Mouse (Mus musculus) neural tube, embryonic 12.5 days (tissue): ENCODE measurements around the gene Vmn1r220. TPM values are rescaled to one million over a fixed set of nuclear protein-coding genes. Genes with fewer than 3 reads are reported as not detected.
"Not testable (repeated sequence)": the region's sequence is repeated elsewhere in the genome, so short reads cannot be mapped to it uniquely, and the experiment has no call there.

Experiments used
- ATAC-seq: fragments of 200-750 bp; cut with Nextera tagmentation; 2 replicates; pipeline ENCODE4 v1.8.0; 2017; ENCODE audit warnings: low read depth, mild to moderate bottlenecking, moderate TSS enrichment, moderate library complexity; ENCODE audit not compliant: low FRiP score
- H3K27ac ChIP-seq: fragments of 300-500 bp; sonication (generic); 2 replicates; pipeline ENCODE4 v1.5.1; 2016
- H3K27me3 ChIP-seq: fragments of 300-500 bp; sonication (generic); replicated peaks from 2 replicates; pipeline ENCODE4 v1.6.1; 2016; ENCODE audit warnings: mild to moderate bottlenecking
- H3K36me3 ChIP-seq: fragments of 300-500 bp; sonication (generic); 2 replicates; pipeline ENCODE4 v1.6.1; 2016; ENCODE audit warnings: mild to moderate bottlenecking
- H3K4me1 ChIP-seq: fragments of 300-500 bp; sonication (generic); 2 replicates; pipeline ENCODE4 v1.6.1; 2016
- H3K4me2 ChIP-seq: fragments of 300-500 bp; sonication (generic); replicated peaks from 2 replicates; pipeline ENCODE4 v1.6.1; 2016; ENCODE audit warnings: mild to moderate bottlenecking
- H3K4me3 ChIP-seq: fragments of 300-500 bp; sonication (generic); 2 replicates; pipeline ENCODE4 v1.5.1; 2016
- H3K9ac ChIP-seq: fragments of 300-500 bp; sonication (generic); 2 replicates; pipeline ENCODE4 v1.6.1; 2016; ENCODE audit warnings: mild to moderate bottlenecking
- H3K9me3 ChIP-seq: fragments of 300-500 bp; sonication (generic); 2 replicates; pipeline ENCODE4 v1.6.1; 2016; ENCODE audit warnings: mild to moderate bottlenecking
- WGBS: fragments of 180-500 bp; shearing (Covaris S2); methylation state at CpG from one replicate; pipeline ENCODE4 v1.1.7; 2016; 5-methylcytosine and 5-hydroxymethylcytosine counted together
- polyA plus RNA-seq: library from polyadenylated mRNA; unstranded; fragments of >200 nt; fragmentation: Nextera tagmentation; extraction: Ambion mirVana; gene quantifications from 2 replicates; pipeline ENCODE4 v1.2.1, GENCODE M21; 2016

Gene Vmn1r220
- not detected in 2 replicates for polyA plus RNA-seq

GRCm38 (mm10) chr13:23187875-23188274 is at the start of gene Vmn1r220:
TSS of gene Vmn1r220 (minus strand) at chr13:23187975.
- Histone ChIP-seq H3K27ac (no peak within 1 kb of the TSS), H3K4me3 (no peak within 1 kb of the TSS), H3K36me3 (no peaks in the 10 kb centered on the region), H3K4me1 (no peaks in the 10 kb centered on the region), H3K27me3 (no peaks in the 10 kb centered on the region), H3K9me3 (no peaks in the 10 kb centered on the region), H3K9ac (no peak within 1 kb of the TSS), H3K4me2 (no peak within 1 kb of the TSS)
- ATAC-seq = no peak
- WGBS = 91% methylated on average over 2 of the region's 2 CpGs

- not testable (repeated sequence) for H3K9ac ChIP-seq, ATAC-seq, H3K4me1 ChIP-seq, H3K4me3 ChIP-seq, H3K9me3 ChIP-seq, H3K36me3 ChIP-seq, H3K4me2 ChIP-seq, H3K27ac ChIP-seq, H3K27me3 ChIP-seq
Observed at GRCm38 (mm10) chr13:23235847-23236246, 48.1 kb upstream of the Vmn1r220 start, which contains the start of gene Vmn1r222. TSS of gene Vmn1r222 (minus strand) at chr13:23235947.

- ATAC-seq = not testable (repeated sequence)
- WGBS = 90% methylated on average over 2 of the region's 2 CpGs
Observed at GRCm38 (mm10) chr13:23213827-23214226, 26.1 kb upstream of the Vmn1r220 start, which contains the start of gene Vmn1r221. TSS of gene Vmn1r221 (plus strand) at chr13:23214127.

DNA sequence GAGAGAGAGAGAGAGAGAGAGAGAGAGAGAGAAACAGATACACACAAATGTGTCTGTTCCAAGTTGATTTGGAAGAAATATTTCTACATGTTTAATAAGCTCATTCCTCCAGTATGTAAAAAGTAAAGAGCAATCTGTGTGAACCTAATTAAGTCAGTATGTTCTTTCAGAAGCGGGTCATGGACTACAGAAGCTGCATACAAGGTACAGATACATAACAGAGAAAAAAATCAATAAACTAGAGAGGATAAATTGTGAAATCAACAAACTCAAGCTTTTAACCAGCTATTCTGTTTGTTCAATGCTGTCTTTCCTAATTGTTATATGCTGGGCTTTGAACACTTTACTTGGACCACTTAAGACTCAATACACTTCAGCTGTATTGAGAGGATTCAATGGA is 16.1 kb upstream of the Vmn1r220 start:
- not testable (repeated sequence) for ATAC-seq, H3K4me2 ChIP-seq
- 90% methylated on average over 1 of the region's 1 CpGs for WGBS

More at GRCm38 (mm10) chr13:23213827-23214226, 26.1 kb upstream of the Vmn1r220 start, which contains the start of gene Vmn1r221:
- H3K9ac ChIP-seq, H3K27me3 ChIP-seq, H3K4me3 ChIP-seq, H3K36me3 ChIP-seq, H3K4me1 ChIP-seq, H3K27ac ChIP-seq, H3K9me3 ChIP-seq, H3K4me2 ChIP-seq: not testable (repeated sequence)

GRCm38 (mm10) chr13:23166471-23166870 is 21.3 kb downstream of the Vmn1r220 start:
- not testable (repeated sequence) for H3K4me2 ChIP-seq, H3K9me3 ChIP-seq, ATAC-seq, H3K27me3 ChIP-seq, H3K4me3 ChIP-seq, H3K9ac ChIP-seq, H3K4me1 ChIP-seq, H3K36me3 ChIP-seq, H3K27ac ChIP-seq
- WGBS = 90% methylated on average over 4 of the region's 4 CpGs

More for the DNA sequence above, 16.1 kb upstream of the Vmn1r220 start:
- not testable (repeated sequence) for H3K27me3 ChIP-seq, H3K9me3 ChIP-seq, H3K4me3 ChIP-seq, H3K27ac ChIP-seq, H3K36me3 ChIP-seq, H3K4me1 ChIP-seq, H3K9ac ChIP-seq

- H3K4me1 ChIP-seq = no peaks in the 10 kb centered on the region
- H3K27me3 ChIP-seq = no peaks in the 10 kb centered on the region
- H3K4me2 ChIP-seq = no peak within 1 kb of the TSS
- H3K9me3 ChIP-seq = no peaks in the 10 kb centered on the region
- H3K4me3 ChIP-seq = no peak within 1 kb of the TSS
- no peaks in the 10 kb centered on the region for H3K36me3 ChIP-seq
- ATAC-seq = no peak
- 89% methylated on average over 4 of the region's 4 CpGs for WGBS
- H3K9ac ChIP-seq = no peak within 1 kb of the TSS
- H3K27ac ChIP-seq = no peak within 1 kb of the TSS
Observed at GRCm38 (mm10) chr13:23159012-23159411, 28.8 kb downstream of the Vmn1r220 start, which contains the start of gene Vmn1r219. TSS of gene Vmn1r219 (plus strand) at chr13:23159312.

DNA sequence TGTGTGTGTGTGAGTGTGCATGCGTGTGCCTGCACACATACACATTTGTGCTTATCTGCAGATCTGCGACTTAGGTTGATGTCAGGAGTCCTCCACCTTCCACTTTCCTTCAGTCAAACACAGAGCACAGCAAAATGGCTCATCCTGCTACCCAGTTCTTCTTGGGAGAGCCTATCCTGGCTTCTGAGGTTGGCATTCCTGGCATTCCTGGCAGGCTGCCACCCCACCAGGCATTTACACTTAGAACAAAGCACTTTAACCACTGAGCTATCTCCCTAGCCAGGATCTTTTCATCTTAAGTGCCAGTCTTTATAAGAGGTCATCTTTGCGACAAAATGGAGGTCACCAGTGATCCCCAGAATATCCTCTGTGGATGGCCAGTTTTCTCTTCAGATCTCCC is 29.9 kb downstream of the Vmn1r220 start:
- Histone ChIP-seq H3K27ac (no peak overlapping the region), H3K4me2 (no peak overlapping the region), H3K27me3 (no peaks in the 10 kb centered on the region), H3K9ac (no peak overlapping the region), H3K4me3 (no peak overlapping the region), H3K36me3 (no peaks in the 10 kb centered on the region), H3K9me3 (no peaks in the 10 kb centered on the region), H3K4me1 (no peaks in the 10 kb centered on the region)
- 85% methylated on average over 3 of the region's 3 CpGs for WGBS
- ATAC-seq = no peak

DNA sequence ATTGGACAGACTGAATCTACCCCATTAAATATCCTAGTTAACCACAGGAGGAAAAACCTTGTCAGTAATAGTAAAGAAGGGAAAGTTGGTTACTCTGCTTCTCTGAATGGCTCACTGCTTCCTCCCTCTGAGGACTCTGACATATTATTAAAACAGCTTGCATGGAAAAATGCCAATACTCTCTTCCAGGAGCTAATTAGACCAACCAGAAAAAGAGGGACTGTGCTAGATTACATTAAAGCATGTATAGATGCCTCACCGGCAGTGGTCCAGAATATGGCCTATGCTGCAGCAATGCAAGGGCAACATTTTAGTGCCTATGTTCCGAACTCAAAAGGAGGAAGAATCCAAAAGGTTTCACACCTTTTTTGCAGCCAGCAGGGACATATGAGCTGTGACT is 48.9 kb downstream of the Vmn1r220 start:
- H3K4me3 ChIP-seq = no peak overlapping the region
- no peak overlapping the region for H3K9ac ChIP-seq
- no peak overlapping the region for H3K4me2 ChIP-seq
- H3K27ac ChIP-seq = no peak overlapping the region
- ATAC-seq = no peak
- no peaks in the 10 kb centered on the region for H3K27me3 ChIP-seq
- no peaks in the 10 kb centered on the region for H3K9me3 ChIP-seq
- 90% methylated on average over 2 of the region's 2 CpGs for WGBS
- H3K4me1 ChIP-seq = no peaks in the 10 kb centered on the region
- H3K36me3 ChIP-seq = no peaks in the 10 kb centered on the region

DNA sequence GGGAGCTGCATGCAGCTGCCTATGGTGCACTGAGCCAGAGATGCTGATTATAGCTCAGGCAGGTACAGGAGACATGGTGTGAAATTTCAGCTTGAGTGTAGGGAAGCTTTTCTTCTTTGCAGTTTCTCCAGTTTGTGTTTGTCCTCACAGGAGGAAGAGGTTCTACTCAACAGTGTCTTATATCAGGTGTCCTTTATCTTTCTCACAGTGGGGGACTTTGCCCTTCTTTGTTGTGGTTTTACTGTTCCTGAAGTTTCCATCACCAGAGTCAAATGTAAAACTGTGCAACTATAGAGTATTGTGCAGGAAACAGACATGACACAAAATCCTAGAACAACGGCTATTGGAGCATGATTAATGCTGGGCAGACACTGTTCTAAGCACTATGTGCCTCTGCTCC is 54.3 kb downstream of the Vmn1r220 start:
- Histone ChIP-seq H3K4me1 (no peaks in the 10 kb centered on the region), H3K9me3 (no peaks in the 10 kb centered on the region), H3K27ac (no peak overlapping the region), H3K4me2 (no peak overlapping the region), H3K36me3 (no peaks in the 10 kb centered on the region), H3K27me3 (no peaks in the 10 kb centered on the region), H3K9ac (no peak overlapping the region), H3K4me3 (no peak overlapping the region)
- ATAC-seq = no peak
- 75% methylated on average over 1 of the region's 1 CpGs for WGBS

- Histone ChIP-seq H3K4me1 (no peaks in the 10 kb centered on the region), H3K27me3 (no peaks in the 10 kb centered on the region), H3K9me3 (no peaks in the 10 kb centered on the region), H3K9ac (no peak within 1 kb of the TSS), H3K27ac (no peak within 1 kb of the TSS), H3K4me2 (no peak within 1 kb of the TSS), H3K36me3 (no peaks in the 10 kb centered on the region), H3K4me3 (no peak within 1 kb of the TSS)
- 76% methylated on average over 3 of the region's 3 CpGs for WGBS
- no peak for ATAC-seq
Observed at GRCm38 (mm10) chr13:23133099-23133498, 54.7 kb downstream of the Vmn1r220 start, which contains the start of gene Vmn1r218. TSS of gene Vmn1r218 (plus strand) at chr13:23133155.

Other genes with a start within 250 kb of the Vmn1r220 start
- gene Vmn1r213, start 180.3 kb downstream of the Vmn1r220 start, polyA plus RNA-seq = not detected in 2 replicates
- not detected in 2 replicates for gene Vmn1r214, start 157.6 kb downstream of the Vmn1r220 start, polyA plus RNA-seq
- gene Vmn1r215, start 120.0 kb downstream of the Vmn1r220 start, polyA plus RNA-seq = not detected in 2 replicates
- gene Vmn1r217, start 69.7 kb downstream of the Vmn1r220 start, polyA plus RNA-seq = not detected in 2 replicates
- gene Vmn1r218, start 54.8 kb downstream of the Vmn1r220 start, polyA plus RNA-seq = not detected in 2 replicates
- gene Vmn1r219, start 28.7 kb downstream of the Vmn1r220 start, polyA plus RNA-seq = not detected in 2 replicates
- not detected in 2 replicates for gene Vmn1r221, start 26.2 kb upstream of the Vmn1r220 start, polyA plus RNA-seq
- not detected in 2 replicates for gene Vmn1r222, start 48.0 kb upstream of the Vmn1r220 start, polyA plus RNA-seq
- 0.04 TPM in 1 of 2 replicates, not detected in the other for gene Vmn1r223, start 59.2 kb upstream of the Vmn1r220 start, polyA plus RNA-seq
- 51.9 and 57.7 TPM in 2 replicates for gene Zfp322a, start 181.2 kb upstream of the Vmn1r220 start, polyA plus RNA-seq
- 11.4 TPM in 2 replicates for gene Abt1, start 235.9 kb upstream of the Vmn1r220 start, polyA plus RNA-seq